Mouse (Mus musculus) embryo, embryonic 10 days (tissue): ENCODE data around the gene Rbms3.

Experiments
- DNase-seq: peaks from one replicate; pipeline ENCODE4 v3.0.0-alpha.2; 2015; ENCODE audit warnings: low spot score

Rbms3 gene

GRCm38 (mm10) chr9:116639597-116640301, 990.0 kb downstream of the Rbms3 start:
- DNase-seq = peak; percentile 58

DNA sequence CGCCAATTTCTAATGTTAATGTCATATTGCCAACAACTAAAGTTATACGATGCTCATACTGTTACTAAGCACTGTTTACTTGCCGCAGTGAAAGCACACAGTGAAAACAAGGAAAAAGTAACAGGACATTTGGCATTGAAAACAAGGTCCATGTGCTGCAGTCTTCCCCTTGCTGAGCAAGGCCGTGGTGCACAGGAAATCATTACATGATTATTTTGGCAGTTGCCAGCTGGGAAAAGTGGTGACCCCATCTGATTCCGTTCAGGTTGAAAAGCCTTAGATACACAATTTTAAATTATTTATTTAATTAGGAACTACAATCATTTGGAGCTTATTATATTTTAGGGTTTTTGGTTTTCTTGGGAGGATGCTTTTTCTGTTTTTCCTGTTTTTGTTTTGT, 995.9 kb downstream of the Rbms3 start:
- no peak for DNase-seq

GRCm38 (mm10) chr9:116633075-116633474, 996.6 kb downstream of the Rbms3 start:
- DNase-seq = no peak

GRCm38 (mm10) chr9:116631816-116632215, 997.9 kb downstream of the Rbms3 start:
- no peak for DNase-seq

GRCm38 (mm10) chr9:116630805-116631204, 998.9 kb downstream of the Rbms3 start:
- no peak for DNase-seq

DNA sequence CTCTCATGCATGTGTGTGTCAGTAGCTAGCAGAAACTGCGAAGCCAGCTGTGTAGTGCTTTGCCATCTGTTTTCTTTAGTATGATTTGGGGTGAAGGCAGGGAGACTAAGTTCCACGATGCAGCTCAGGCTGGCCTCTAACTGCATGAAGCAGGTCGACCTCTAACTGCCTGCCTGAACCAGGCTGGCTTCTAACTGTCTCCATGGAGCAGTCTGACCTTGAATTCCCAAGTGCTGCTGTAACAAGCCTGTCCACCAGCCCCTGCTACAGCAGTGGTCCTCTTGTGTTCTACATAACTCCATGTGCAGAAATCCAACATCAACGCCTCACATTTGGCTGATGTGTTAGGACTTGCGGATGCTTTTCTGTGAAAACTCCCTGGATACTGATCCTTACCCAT, 1009.3 kb downstream of the Rbms3 start:
- DNase-seq = no peak

DNA sequence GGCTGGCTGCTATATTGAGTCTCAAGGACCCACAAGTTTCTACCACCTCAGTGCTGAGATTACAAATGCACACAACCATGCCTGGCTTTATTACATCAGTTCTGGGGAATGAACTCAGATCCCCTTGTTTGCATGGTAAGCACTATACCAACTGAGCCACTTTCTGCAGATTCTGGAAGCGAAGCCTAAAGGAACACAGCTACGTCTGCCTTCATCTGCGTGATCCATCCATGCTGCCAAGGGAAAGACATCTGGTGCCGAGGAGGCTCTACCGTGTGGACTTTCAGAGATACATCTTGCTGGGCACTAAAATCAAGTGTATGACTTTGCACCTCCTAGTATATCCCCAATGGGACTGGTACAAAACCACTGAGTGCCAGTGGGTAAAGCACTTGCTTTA, 1010.8 kb downstream of the Rbms3 start:
- no peak for DNase-seq

GRCm38 (mm10) chr9:116613276-116613675, 1016.4 kb downstream of the Rbms3 start:
- no peak for DNase-seq

- DNase-seq = no peak
Observed at GRCm38 (mm10) chr9:116596046-116596445, 1033.7 kb downstream of the Rbms3 start.

- no peak for DNase-seq
Observed at GRCm38 (mm10) chr9:116592486-116592885, 1037.2 kb downstream of the Rbms3 start.

DNA sequence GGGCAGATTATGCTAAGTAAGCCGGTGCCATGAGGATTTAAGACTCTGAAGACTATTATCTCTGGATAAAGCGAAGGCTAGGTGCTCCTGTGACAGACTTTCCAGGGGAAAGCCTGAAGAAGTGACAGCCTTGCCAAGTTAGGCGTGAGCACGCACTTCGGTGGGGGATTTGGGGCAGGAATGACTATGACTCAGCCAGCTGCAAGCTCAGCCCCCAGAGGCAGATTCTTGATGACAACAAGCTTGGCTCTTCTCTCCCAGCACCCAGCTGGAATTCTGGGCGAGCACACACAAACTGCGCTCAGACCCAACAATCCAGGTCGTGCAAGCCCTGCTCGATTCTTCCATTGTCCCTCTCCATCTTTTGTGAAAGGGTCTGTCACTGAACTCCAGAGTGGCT, 1038.6 kb downstream of the Rbms3 start:
- no peak for DNase-seq

- DNase-seq = no peak
Observed at GRCm38 (mm10) chr9:116569680-116570079, 1060.0 kb downstream of the Rbms3 start.

- DNase-seq = no peak
Observed at GRCm38 (mm10) chr9:116566711-116567110, 1063.0 kb downstream of the Rbms3 start.

DNA sequence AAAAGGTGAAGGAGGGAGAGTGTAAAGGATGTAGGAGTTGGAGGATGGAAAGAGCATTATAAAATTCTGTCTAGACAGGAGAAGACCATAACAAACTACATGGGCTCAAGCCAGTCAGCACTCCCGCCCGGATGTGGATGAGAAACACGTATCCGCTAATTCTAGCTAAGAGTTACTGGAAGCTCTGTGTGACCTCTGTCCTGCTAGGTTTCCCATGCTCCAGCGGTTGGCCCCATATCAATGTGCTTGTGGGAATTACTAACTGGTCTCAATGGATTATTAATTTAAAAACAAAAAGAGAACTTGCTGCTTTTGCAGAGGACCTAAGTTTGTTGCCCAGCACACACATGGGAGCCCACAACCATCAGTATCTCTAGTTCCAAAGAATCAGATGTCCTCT, 1071.9 kb downstream of the Rbms3 start:
- no peak for DNase-seq

DNA sequence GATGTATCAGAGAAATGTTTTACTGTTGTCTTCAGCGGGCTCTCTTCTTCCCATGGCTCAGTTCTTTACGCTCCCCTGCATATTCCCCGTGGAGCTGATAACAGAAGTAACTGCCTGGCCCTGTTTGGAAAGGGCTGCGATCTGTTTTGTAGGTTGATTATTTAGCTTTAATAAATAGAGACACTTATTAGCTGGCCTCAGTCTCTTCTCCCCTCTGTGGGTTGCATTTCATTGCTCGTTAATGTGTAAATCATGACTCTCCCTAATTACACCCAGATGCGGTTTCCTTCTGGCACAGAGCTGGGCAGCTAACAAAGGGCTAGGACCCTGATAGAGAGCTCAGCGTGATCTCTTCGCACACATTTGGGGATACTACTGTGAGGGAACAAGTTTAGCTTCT, 1073.1 kb downstream of the Rbms3 start:
- DNase-seq = peak; percentile 63

- DNase-seq = no peak
Observed at GRCm38 (mm10) chr9:116553181-116553580, 1076.5 kb downstream of the Rbms3 start.

GRCm38 (mm10) chr9:116546156-116546555, 1083.6 kb downstream of the Rbms3 start:
- DNase-seq = no peak

- no peak for DNase-seq
Observed at GRCm38 (mm10) chr9:116542793-116543192, 1086.9 kb downstream of the Rbms3 start.

DNA sequence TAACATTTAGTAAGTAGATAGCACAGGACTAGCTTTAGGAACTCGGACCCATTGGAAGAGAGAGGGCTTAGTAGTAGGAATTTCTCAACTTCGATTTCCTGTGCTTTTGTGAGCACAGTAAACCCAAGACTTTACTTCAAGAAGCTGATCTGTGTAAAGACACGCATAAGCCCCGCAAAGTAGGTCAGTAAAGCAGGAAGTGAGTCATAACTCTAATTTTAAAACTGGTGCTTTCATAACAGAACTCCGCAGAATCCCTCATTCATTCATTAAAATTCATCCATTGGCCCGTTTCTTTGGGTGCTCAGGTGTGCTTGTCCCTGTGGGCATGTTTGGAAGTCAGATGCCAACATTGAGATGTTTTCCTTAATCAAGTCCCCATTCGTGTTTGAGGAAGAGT, 1087.7 kb downstream of the Rbms3 start:
- DNase-seq = no peak

DNA sequence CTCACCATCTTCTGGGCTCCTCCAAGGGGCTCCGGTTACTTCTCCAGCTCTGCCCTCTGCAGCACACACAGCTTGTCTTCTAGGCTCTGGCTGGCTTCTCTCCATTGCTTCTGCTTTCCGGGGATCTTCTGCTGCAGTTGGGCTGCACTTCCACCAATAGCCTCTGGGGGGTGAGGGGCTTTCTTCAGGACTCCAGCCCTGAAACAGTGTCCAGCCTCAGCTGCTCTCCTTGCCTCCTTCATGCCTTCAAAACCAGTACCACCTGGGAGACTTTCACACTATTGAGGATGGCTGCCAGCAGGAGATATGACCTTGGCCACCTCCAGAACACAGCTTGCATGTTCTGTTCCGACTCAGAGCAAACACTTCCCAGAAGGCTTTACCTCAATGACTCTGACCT, 1094.0 kb downstream of the Rbms3 start:
- DNase-seq = peak; percentile 45

- DNase-seq = no peak
Observed at GRCm38 (mm10) chr9:116533381-116533780, 1096.3 kb downstream of the Rbms3 start.

- no peak for DNase-seq
Observed at GRCm38 (mm10) chr9:116531121-116531520, 1098.6 kb downstream of the Rbms3 start.

- DNase-seq = no peak
Observed at GRCm38 (mm10) chr9:116524386-116524785, 1105.3 kb downstream of the Rbms3 start.
